Mouse (Mus musculus): ENCODE measurements around the gene Cbr3. TPM values are rescaled to one million over a fixed set of nuclear protein-coding genes. Genes with fewer than 3 reads are reported as not detected.
"Not testable (repeated sequence)": the region's sequence is repeated elsewhere in the genome, so short reads cannot be mapped to it uniquely, and the experiment has no call there.

The Cbr3 gene
- 0.69 TPM in 1 of 2 replicates, not detected in the other for polyA plus RNA-seq (2016; fragmentation: Nextera tagmentation; extraction: Ambion mirVana)

- Histone ChIP-seq H3K27me3 (replicated peaks) (peaks cover 55% of the 10 kb centered on the region), H3K9me3 (replicated peaks) (peaks cover 7% of the 10 kb centered on the region; the same call in 1 of the 2 replicates), H3K4me1 (replicated peaks) (peaks cover 10% of the 10 kb centered on the region), H3K4me2 (peak within 1 kb of the TSS; percentile 90), H3K9ac (peak within 1 kb of the TSS; percentile 52), H3K27ac (ENCODE audit: poor library complexity, severe bottlenecking) (no peak within 1 kb of the TSS), H3K4me3 (peak within 1 kb of the TSS; percentile 50), H3K36me3 (no peaks in the 10 kb centered on the region)
- peak; percentile 67 for ATAC-seq (ENCODE audit: insufficient number of reproducible peaks, low FRiP score)
- under 1% methylated on average over 63 of the region's 63 CpGs for WGBS
These were observed at the start of gene Cbr3 for GRCm38 (mm10) chr16:93682689-93683507. Cbr3 (plus strand) TSS chr16:93683215.

- WGBS, result 55% methylated on average over 4 of the region's 4 CpGs
- H3K4me2 ChIP-seq, result no peak overlapping the region
- no peaks in the 10 kb centered on the region; the same call in 1 of the 2 replicates for H3K27me3 ChIP-seq (replicated peaks)
- no peaks in the 10 kb centered on the region for H3K36me3 ChIP-seq
- H3K9ac ChIP-seq, result no peak overlapping the region
- no peak for ATAC-seq (ENCODE audit: insufficient number of reproducible peaks, low FRiP score)
- H3K27ac ChIP-seq (ENCODE audit: poor library complexity, severe bottlenecking), result no peak overlapping the region
- H3K4me3 ChIP-seq, result no peak overlapping the region
- H3K9me3 ChIP-seq (replicated peaks), result no peaks in the 10 kb centered on the region
- H3K4me1 ChIP-seq (replicated peaks), result no peaks in the 10 kb centered on the region
These were observed 39.0 kb upstream of the Cbr3 start for GRCm38 (mm10) chr16:93644006-93644405.

- Histone ChIP-seq H3K9ac (no peak overlapping the region), H3K4me1 (replicated peaks) (no peaks in the 10 kb centered on the region), H3K36me3 (no peaks in the 10 kb centered on the region), H3K4me3 (no peak overlapping the region), H3K9me3 (replicated peaks) (no peaks in the 10 kb centered on the region), H3K27ac (ENCODE audit: poor library complexity, severe bottlenecking) (no peak overlapping the region), H3K27me3 (replicated peaks) (no peaks in the 10 kb centered on the region; the same call in 1 of the 2 replicates), H3K4me2 (no peak overlapping the region)
- ATAC-seq (ENCODE audit: insufficient number of reproducible peaks, low FRiP score), result no peak
- WGBS, result 61% methylated on average over 5 of the region's 5 CpGs
These were observed 34.4 kb upstream of the Cbr3 start for GRCm38 (mm10) chr16:93648441-93649183.

- H3K9me3 ChIP-seq (replicated peaks), result peaks cover 9% of the 10 kb centered on the region
- no peak overlapping the region for H3K4me2 ChIP-seq
- ATAC-seq (ENCODE audit: insufficient number of reproducible peaks, low FRiP score), result no peak
- no peaks in the 10 kb centered on the region for H3K36me3 ChIP-seq
- no peak overlapping the region for H3K27ac ChIP-seq (ENCODE audit: poor library complexity, severe bottlenecking)
- no peak overlapping the region for H3K4me3 ChIP-seq
- H3K27me3 ChIP-seq (replicated peaks), result no peaks in the 10 kb centered on the region
- H3K9ac ChIP-seq, result no peak overlapping the region
- no peaks in the 10 kb centered on the region for H3K4me1 ChIP-seq (replicated peaks)
These were observed 15.0 kb upstream of the Cbr3 start for GRCm38 (mm10) chr16:93667976-93668375.

GRCm38 (mm10) chr16:93669521-93669920 is 13.5 kb upstream of the Cbr3 start:
- no peak for ATAC-seq (ENCODE audit: insufficient number of reproducible peaks, low FRiP score)
- no peak overlapping the region for H3K4me2 ChIP-seq

GRCm38 (mm10) chr16:93670466-93670865 is 12.5 kb upstream of the Cbr3 start:
- H3K9ac ChIP-seq; ATAC-seq (ENCODE audit: insufficient number of reproducible peaks, low FRiP score); H3K4me3 ChIP-seq; H3K27ac ChIP-seq (ENCODE audit: poor library complexity, severe bottlenecking); H3K4me1 ChIP-seq (replicated peaks); H3K27me3 ChIP-seq (replicated peaks); H3K4me2 ChIP-seq; H3K9me3 ChIP-seq (replicated peaks); H3K36me3 ChIP-seq: not testable (repeated sequence)
- 42% methylated on average over 4 of the region's 4 CpGs for WGBS

More at GRCm38 (mm10) chr16:93669521-93669920, 13.5 kb upstream of the Cbr3 start:
- Histone ChIP-seq H3K9ac (no peak overlapping the region), H3K27ac (ENCODE audit: poor library complexity, severe bottlenecking) (no peak overlapping the region), H3K4me1 (replicated peaks) (no peaks in the 10 kb centered on the region), H3K36me3 (no peaks in the 10 kb centered on the region), H3K4me3 (no peak overlapping the region), H3K27me3 (replicated peaks) (no peaks in the 10 kb centered on the region), H3K9me3 (replicated peaks) (peaks cover 6% of the 10 kb centered on the region)

- Histone ChIP-seq H3K4me1 (replicated peaks) (no peaks in the 10 kb centered on the region), H3K36me3 (no peaks in the 10 kb centered on the region), H3K9ac (no peak overlapping the region), H3K9me3 (replicated peaks) (peaks cover 6% of the 10 kb centered on the region), H3K27ac (ENCODE audit: poor library complexity, severe bottlenecking) (no peak overlapping the region), H3K4me3 (no peak overlapping the region), H3K4me2 (no peak overlapping the region), H3K27me3 (replicated peaks) (no peaks in the 10 kb centered on the region; the same call in 1 of the 2 replicates)
- WGBS, result 83% methylated on average over 5 of the region's 5 CpGs
- ATAC-seq (ENCODE audit: insufficient number of reproducible peaks, low FRiP score), result no peak
These were observed 12.0 kb upstream of the Cbr3 start for GRCm38 (mm10) chr16:93671064-93671463.

GRCm38 (mm10) chr16:93676376-93676775 is 6.6 kb upstream of the Cbr3 start:
- Histone ChIP-seq H3K9ac (no peak overlapping the region), H3K4me2 (no peak overlapping the region), H3K4me3 (no peak overlapping the region), H3K4me1 (replicated peaks) (no peaks in the 10 kb centered on the region), H3K27ac (ENCODE audit: poor library complexity, severe bottlenecking) (no peak overlapping the region), H3K9me3 (replicated peaks) (peaks cover 12% of the 10 kb centered on the region; the same call in 1 of the 2 replicates), H3K27me3 (replicated peaks) (peaks cover 14% of the 10 kb centered on the region), H3K36me3 (no peaks in the 10 kb centered on the region)
- no peak for ATAC-seq (ENCODE audit: insufficient number of reproducible peaks, low FRiP score)
- WGBS, result 76% methylated on average over 5 of the region's 5 CpGs

- H3K9ac ChIP-seq, result no peak overlapping the region
- no peak for ATAC-seq (ENCODE audit: insufficient number of reproducible peaks, low FRiP score)
- H3K27ac ChIP-seq (ENCODE audit: poor library complexity, severe bottlenecking), result no peak overlapping the region
- no peak overlapping the region for H3K4me3 ChIP-seq
- no peaks in the 10 kb centered on the region for H3K36me3 ChIP-seq
- H3K27me3 ChIP-seq (replicated peaks), result peaks cover 32% of the 10 kb centered on the region
- peaks cover 3% of the 10 kb centered on the region for H3K4me1 ChIP-seq (replicated peaks)
- no peak overlapping the region for H3K4me2 ChIP-seq
- WGBS, result 79% methylated on average over 4 of the region's 4 CpGs
- H3K9me3 ChIP-seq (replicated peaks), result peaks cover 12% of the 10 kb centered on the region; the same call in 1 of the 2 replicates
These were observed 4.8 kb upstream of the Cbr3 start for GRCm38 (mm10) chr16:93678206-93678605.

- Histone ChIP-seq H3K4me2 (no peak overlapping the region), H3K4me1 (replicated peaks) (peaks cover 10% of the 10 kb centered on the region), H3K9ac (no peak overlapping the region), H3K4me3 (no peak overlapping the region), H3K9me3 (replicated peaks) (peaks cover 12% of the 10 kb centered on the region; the same call in 1 of the 2 replicates), H3K27me3 (replicated peaks) (peaks cover 41% of the 10 kb centered on the region), H3K27ac (ENCODE audit: poor library complexity, severe bottlenecking) (no peak overlapping the region), H3K36me3 (no peaks in the 10 kb centered on the region)
- WGBS, result 54% methylated on average over 9 of the region's 9 CpGs
- no peak for ATAC-seq (ENCODE audit: insufficient number of reproducible peaks, low FRiP score)
These were observed 3.9 kb upstream of the Cbr3 start for GRCm38 (mm10) chr16:93679165-93679564.

GRCm38 (mm10) chr16:93682156-93682688 is 793 bp upstream of the Cbr3 start:
- peaks cover 14% of the 10 kb centered on the region; the same call in 1 of the 2 replicates for H3K9me3 ChIP-seq (replicated peaks)
- no peak overlapping the region for H3K27ac ChIP-seq (ENCODE audit: poor library complexity, severe bottlenecking)
- H3K27me3 ChIP-seq (replicated peaks), result peaks cover 55% of the 10 kb centered on the region
- WGBS, result 16% methylated on average over 13 of the region's 13 CpGs
- no peaks in the 10 kb centered on the region for H3K36me3 ChIP-seq
- H3K9ac ChIP-seq, result no peak overlapping the region
- H3K4me1 ChIP-seq (replicated peaks), result peaks cover 10% of the 10 kb centered on the region
- ATAC-seq (ENCODE audit: insufficient number of reproducible peaks, low FRiP score), result no peak
- peak overlapping the region; percentile 90 for H3K4me2 ChIP-seq
- peak overlapping the region; percentile 50 for H3K4me3 ChIP-seq

Data from heart, embryonic 12.5 days (tissue).